Mouse (Mus musculus): Measurements from ENCODE around the gene Pi16. TPM values are rescaled to one million over a fixed set of nuclear protein-coding genes. Genes with fewer than 3 reads are reported as not detected.
A peak's percentile ranks its signal among the peaks of the same experiment; 100 is the strongest.

Gene Pi16
- polyA plus RNA-seq, 1 experiment from 2014 or later: 1.3 TPM

DNA sequence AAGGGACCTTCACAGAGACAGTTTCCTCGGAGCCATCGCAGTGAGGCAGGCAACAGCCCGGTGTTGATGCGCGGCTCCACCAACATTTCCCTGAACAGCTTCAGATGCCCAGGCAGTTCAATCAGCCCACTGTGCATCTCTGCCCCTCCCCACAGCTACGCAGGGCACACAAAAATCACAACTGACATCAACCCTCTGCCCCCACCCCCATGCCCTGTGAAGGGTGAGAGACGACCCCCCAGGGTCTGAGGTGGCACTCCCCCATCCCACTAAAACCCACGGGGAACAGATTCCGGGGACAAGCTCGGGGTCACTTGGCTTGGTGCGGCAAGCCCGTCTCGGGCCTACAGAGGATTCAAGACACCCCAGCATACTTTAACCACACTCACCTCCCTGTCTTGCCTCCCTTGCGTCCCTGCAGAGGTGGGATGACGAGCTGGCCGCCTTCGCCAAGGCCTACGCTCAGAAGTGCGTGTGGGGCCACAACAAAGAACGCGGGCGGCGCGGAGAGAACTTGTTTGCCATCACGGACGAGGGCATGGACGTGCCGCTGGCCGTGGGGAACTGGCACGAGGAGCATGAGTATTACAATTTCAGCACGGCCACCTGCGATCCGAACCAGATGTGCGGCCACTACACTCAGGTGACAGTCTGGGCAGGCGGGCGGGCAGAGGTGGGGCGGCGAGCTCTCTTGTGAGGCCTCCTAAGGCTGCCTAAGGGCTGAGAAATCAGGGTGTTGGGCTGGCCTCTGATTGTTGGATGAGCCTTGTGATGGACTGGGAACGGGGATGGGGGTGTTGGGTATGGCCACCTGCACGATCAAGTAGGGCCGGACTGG, 4.5 kb downstream of the Pi16 start:
- Histone ChIP-seq H3K27ac (replicated peaks) (no peak overlapping the region), H3K9me3 (ENCODE audit: control insufficient read depth, low read length) (no peaks in the 10 kb centered on the region), H3K36me3 (ENCODE audit: control insufficient read depth, insufficient read depth, low read length) (no peaks in the 10 kb centered on the region), H3K27me3 (ENCODE audit: control insufficient read depth, insufficient read depth, low read length) (no peaks in the 10 kb centered on the region), H3K4me2 (replicated peaks; ENCODE audit: low read depth) (peak overlapping the region; percentile 31), H3K4me1 (replicated peaks; ENCODE audit: control insufficient read depth, insufficient read depth) (0 out of 2 replicates have a peak, but pooled peaks cover 2% of the 10 kb centered on the region), H3K9ac (ENCODE audit: low read length) (no peak overlapping the region), H3K4me3 (ENCODE audit: low read depth, low read length) (no peak overlapping the region; the same call in 1 of the 2 replicates)
- TF ChIP-seq CTCF (IDR thresholded peaks at IDR 0.05; ENCODE audit: low read depth): no peak
- TF ChIP-seq EP300 (optimal IDR thresholded peaks at IDR 0.05): no peak
- DNase-seq (ENCODE audit: low spot score): no peak
- no peak; the same call in 1 of the 2 replicates for ATAC-seq (ENCODE audit: low FRiP score, low TSS enrichment)
- WGBS: 41% methylated on average over 41 of the region's 41 CpGs

GRCm38 (mm10) chr17:29322603-29322962, 5.1 kb downstream of the Pi16 start:
- Histone ChIP-seq H3K9me3 (ENCODE audit: control insufficient read depth, low read length) (no peaks in the 10 kb centered on the region), H3K27ac (replicated peaks) (no peak overlapping the region), H3K4me3 (ENCODE audit: low read depth, low read length) (no peak overlapping the region; the same call in 1 of the 2 replicates), H3K27me3 (ENCODE audit: control insufficient read depth, insufficient read depth, low read length) (no peaks in the 10 kb centered on the region), H3K4me2 (replicated peaks; ENCODE audit: low read depth) (peak overlapping the region; percentile 31), H3K9ac (ENCODE audit: low read length) (no peak overlapping the region), H3K4me1 (replicated peaks; ENCODE audit: control insufficient read depth, insufficient read depth) (0 out of 2 replicates have a peak, but pooled peaks cover 2% of the 10 kb centered on the region), H3K36me3 (ENCODE audit: control insufficient read depth, insufficient read depth, low read length) (no peaks in the 10 kb centered on the region)
- TF ChIP-seq CTCF (IDR thresholded peaks at IDR 0.05; ENCODE audit: low read depth) (no peak), EP300 (optimal IDR thresholded peaks at IDR 0.05) (no peak)
- ATAC-seq (ENCODE audit: low FRiP score, low TSS enrichment): peak; percentile 76
- DNase-seq (ENCODE audit: low spot score): peak; percentile 85
- 31% methylated on average over 18 of the region's 18 CpGs for WGBS

DNA sequence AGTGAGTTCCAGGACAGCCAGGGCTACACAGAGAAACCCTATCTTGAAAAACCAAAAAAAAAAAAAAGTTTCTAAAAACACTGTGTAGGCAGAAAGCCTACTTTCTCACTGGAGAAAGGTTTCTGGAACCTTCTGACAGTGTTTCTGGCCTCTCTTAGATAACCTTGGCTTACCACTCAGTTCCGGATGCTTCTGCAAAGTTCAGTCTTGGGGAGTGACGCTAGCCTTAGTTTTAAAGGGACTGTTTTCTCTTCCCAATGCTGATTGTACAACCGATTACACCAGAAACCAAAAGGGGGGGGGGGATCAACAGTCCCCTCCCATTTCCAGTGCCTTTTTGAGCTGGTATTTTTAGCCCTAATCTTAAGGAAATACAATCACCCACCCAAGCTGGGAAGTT, 6.1 kb downstream of the Pi16 start:
- Histone ChIP-seq H3K4me2 (replicated peaks; ENCODE audit: low read depth) (no peak overlapping the region), H3K27ac (replicated peaks) (no peak overlapping the region), H3K27me3 (ENCODE audit: control insufficient read depth, insufficient read depth, low read length) (no peaks in the 10 kb centered on the region), H3K9me3 (ENCODE audit: control insufficient read depth, low read length) (no peaks in the 10 kb centered on the region), H3K36me3 (ENCODE audit: control insufficient read depth, insufficient read depth, low read length) (no peaks in the 10 kb centered on the region), H3K4me1 (replicated peaks; ENCODE audit: control insufficient read depth, insufficient read depth) (0 out of 2 replicates have a peak, but pooled peaks cover 2% of the 10 kb centered on the region), H3K9ac (ENCODE audit: low read length) (no peak overlapping the region), H3K4me3 (ENCODE audit: low read depth, low read length) (no peak overlapping the region)
- DNase-seq (ENCODE audit: low spot score) (no peak), ATAC-seq (ENCODE audit: low FRiP score, low TSS enrichment) (no peak)
- WGBS: 84% methylated on average over 3 of the region's 3 CpGs
- TF ChIP-seq CTCF (IDR thresholded peaks at IDR 0.05; ENCODE audit: low read depth) (no peak), EP300 (optimal IDR thresholded peaks at IDR 0.05) (no peak)

DNA sequence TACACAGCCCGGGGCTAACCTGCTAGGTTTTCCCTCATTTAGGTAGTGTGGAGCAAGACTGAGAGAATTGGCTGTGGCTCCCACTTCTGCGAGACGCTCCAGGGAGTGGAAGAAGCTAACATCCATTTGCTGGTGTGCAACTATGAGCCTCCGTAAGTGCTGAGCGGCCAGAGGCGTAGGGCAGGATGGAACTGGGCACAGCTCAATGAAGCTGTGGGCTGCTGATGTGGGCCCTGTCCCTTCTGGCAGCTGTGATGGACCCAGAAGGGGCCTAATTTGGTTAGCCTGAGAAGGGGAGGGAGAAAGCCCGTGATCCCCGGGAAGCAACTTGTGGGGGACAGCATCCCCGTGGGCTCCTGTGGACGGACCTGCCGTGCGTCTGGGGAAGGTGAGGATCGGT, 8.4 kb downstream of the Pi16 start:
- no peak for TF ChIP-seq EP300 (optimal IDR thresholded peaks at IDR 0.05)
- TF ChIP-seq CTCF (IDR thresholded peaks at IDR 0.05; ENCODE audit: low read depth): no peak
- 87% methylated on average over 13 of the region's 13 CpGs for WGBS
- Histone ChIP-seq H3K4me3 (ENCODE audit: low read depth, low read length) (no peak overlapping the region), H3K36me3 (ENCODE audit: control insufficient read depth, insufficient read depth, low read length) (no peaks in the 10 kb centered on the region), H3K4me2 (replicated peaks; ENCODE audit: low read depth) (no peak overlapping the region), H3K27ac (replicated peaks) (no peak overlapping the region), H3K4me1 (replicated peaks; ENCODE audit: control insufficient read depth, insufficient read depth) (0 out of 2 replicates have a peak, but pooled peaks cover 2% of the 10 kb centered on the region), H3K9ac (ENCODE audit: low read length) (no peak overlapping the region), H3K9me3 (ENCODE audit: control insufficient read depth, low read length) (no peaks in the 10 kb centered on the region), H3K27me3 (ENCODE audit: control insufficient read depth, insufficient read depth, low read length) (no peaks in the 10 kb centered on the region)
- DNase-seq (ENCODE audit: low spot score) (no peak), ATAC-seq (ENCODE audit: low FRiP score, low TSS enrichment) (no peak)

GRCm38 (mm10) chr17:29326531-29327529, 9.3 kb downstream of the Pi16 start:
- peak overlapping the region; percentile 44 for H3K4me2 ChIP-seq (replicated peaks; ENCODE audit: low read depth)
- peak overlapping the region; percentile 20 for H3K4me3 ChIP-seq (ENCODE audit: low read depth, low read length)
- ATAC-seq (ENCODE audit: low FRiP score, low TSS enrichment) (no peak), DNase-seq (ENCODE audit: low spot score) (no peak)
- no peak overlapping the region for H3K9ac ChIP-seq (ENCODE audit: low read length)
- no peak overlapping the region for H3K27ac ChIP-seq (replicated peaks)
- peaks cover 4% of the 10 kb centered on the region; the same call in 1 of the 2 replicates for H3K36me3 ChIP-seq (ENCODE audit: control insufficient read depth, insufficient read depth, low read length)
- no peaks in the 10 kb centered on the region for H3K9me3 ChIP-seq (ENCODE audit: control insufficient read depth, low read length)
- no peak for TF ChIP-seq CTCF (IDR thresholded peaks at IDR 0.05; ENCODE audit: low read depth)
- no peak for TF ChIP-seq EP300 (optimal IDR thresholded peaks at IDR 0.05)
- 0 out of 2 replicates have a peak, but pooled peaks cover 2% of the 10 kb centered on the region for H3K4me1 ChIP-seq (replicated peaks; ENCODE audit: control insufficient read depth, insufficient read depth)
- no peaks in the 10 kb centered on the region for H3K27me3 ChIP-seq (ENCODE audit: control insufficient read depth, insufficient read depth, low read length)
- WGBS: 30% methylated on average over 52 of the region's 52 CpGs
